Mouse (Mus musculus) hindbrain, embryonic 11.5 days (tissue): ENCODE data around the gene Gm42878. TPM values are rescaled to one million over a fixed set of nuclear protein-coding genes. Genes with fewer than 3 reads are reported as not detected.

Experiments used
- ATAC-seq: fragments of 200-750 bp; cut with Nextera tagmentation; 2 replicates; pipeline ENCODE4 v1.8.0; 2017; ENCODE audit warnings: mild to moderate bottlenecking, moderate TSS enrichment, moderate library complexity; ENCODE audit not compliant: low FRiP score
- DNase-seq: peaks from one replicate; pipeline ENCODE4 v3.0.0-alpha.2; 2015; ENCODE audit warnings: low spot score
- H3K27ac ChIP-seq: fragments of 300-500 bp; sonication (generic); 2 replicates; pipeline ENCODE4 v1.5.1; 2014; ENCODE audit warnings: mild to moderate bottlenecking, low read depth, low read length
- H3K27me3 ChIP-seq: fragments of 300-500 bp; sonication (generic); 2 replicates; pipeline ENCODE4 v1.6.1; 2014; ENCODE audit warnings: mild to moderate bottlenecking, low read length, moderate library complexity, mixed read lengths; ENCODE audit not compliant: control insufficient read depth, insufficient read depth
- H3K36me3 ChIP-seq: fragments of 300-500 bp; sonication (generic); 2 replicates; pipeline ENCODE4 v1.6.1; 2014; ENCODE audit warnings: mild to moderate bottlenecking, low read length, moderate library complexity, mixed read lengths; ENCODE audit not compliant: control insufficient read depth, insufficient read depth
- H3K4me1 ChIP-seq: fragments of 300-500 bp; sonication (generic); replicated peaks from 2 replicates; pipeline ENCODE4 v1.6.1; 2014; ENCODE audit warnings: low read length, mixed read lengths; ENCODE audit not compliant: control insufficient read depth, insufficient read depth
- H3K4me2 ChIP-seq: fragments of 300-500 bp; sonication (generic); replicated peaks from 2 replicates; pipeline ENCODE4 v1.6.1; 2014; ENCODE audit warnings: mild to moderate bottlenecking, low read depth, low read length
- H3K4me3 ChIP-seq: fragments of 300-500 bp; sonication (generic); 2 replicates; pipeline ENCODE4 v1.5.1; 2014; ENCODE audit warnings: low read depth, low read length
- H3K9ac ChIP-seq: fragments of 300-500 bp; sonication (generic); 2 replicates; pipeline ENCODE4 v1.6.1; 2014; ENCODE audit warnings: low read depth, low read length
- H3K9me3 ChIP-seq: fragments of 300-500 bp; sonication (generic); 2 replicates; pipeline ENCODE4 v1.6.1; 2016; ENCODE audit warnings: low read length; ENCODE audit not compliant: control insufficient read depth
- WGBS: fragments of 180-500 bp; shearing (Covaris S2); extraction: QIAGEN DNeasy Blood & Tissue Kit; methylation state at CpG from one replicate; pipeline ENCODE4 v1.1.7; 2014; 5-methylcytosine and 5-hydroxymethylcytosine counted together
- polyA plus RNA-seq: library from polyadenylated mRNA; unstranded; fragments of >200 nt; fragmentation: Nextera tagmentation; extraction: Ambion mirVana; gene quantifications from 2 replicates; pipeline ENCODE4 v1.2.1, GENCODE M21; 2014

Gene Gm42878
- polyA plus RNA-seq = not detected in 2 replicates

GRCm38 (mm10) chr5:121544910-121545792 is at the start of gene Gm42878, which contains the start of gene Adam1a:
Gene Gm42878, minus strand, starts transcription at chr5:121545482.
Gene Adam1a, minus strand, starts transcription at chr5:121545482.
- H3K27me3 ChIP-seq = no peaks in the 10 kb centered on the region
- 1% methylated on average over 45 of the region's 97 CpGs for WGBS
- peak within 1 kb of the TSS; percentile 100 for H3K4me3 ChIP-seq
- H3K4me2 ChIP-seq = peak within 1 kb of the TSS; percentile 83
- DNase-seq (peak; percentile 66), ATAC-seq (peak; percentile 33)
- no peaks in the 10 kb centered on the region for H3K36me3 ChIP-seq
- H3K27ac ChIP-seq = peak within 1 kb of the TSS; percentile 96
- no peaks in the 10 kb centered on the region for H3K9me3 ChIP-seq
- H3K4me1 ChIP-seq = peaks cover 4% of the 10 kb centered on the region; the same call in 1 of the 2 replicates
- peak within 1 kb of the TSS; percentile 90 for H3K9ac ChIP-seq

GRCm38 (mm10) chr5:121594714-121595313 is 49.5 kb upstream of the Gm42878 start:
- Histone ChIP-seq H3K4me2 (no peak overlapping the region; the same call in 1 of the 2 replicates), H3K9me3 (no peaks in the 10 kb centered on the region), H3K36me3 (no peaks in the 10 kb centered on the region), H3K27ac (no peak overlapping the region), H3K4me3 (no peak overlapping the region), H3K27me3 (no peaks in the 10 kb centered on the region), H3K9ac (no peak overlapping the region), H3K4me1 (no peaks in the 10 kb centered on the region)
- ATAC-seq (no peak), DNase-seq (no peak)
- WGBS = 85% methylated on average over 6 of the region's 6 CpGs

- H3K27me3 ChIP-seq = no peaks in the 10 kb centered on the region
- DNase-seq (peak; percentile 87), ATAC-seq (peak; percentile 83)
- H3K9me3 ChIP-seq = no peaks in the 10 kb centered on the region
- no peaks in the 10 kb centered on the region for H3K36me3 ChIP-seq
- peak within 1 kb of the TSS; percentile 99 for H3K4me2 ChIP-seq
- WGBS = 5% methylated on average over 46 of the region's 47 CpGs
- H3K4me3 ChIP-seq = peak within 1 kb of the TSS; percentile 70
- H3K27ac ChIP-seq = peak within 1 kb of the TSS; percentile 58; the same call in 1 of the 2 replicates
- peak within 1 kb of the TSS; percentile 75 for H3K9ac ChIP-seq
- no peaks in the 10 kb centered on the region for H3K4me1 ChIP-seq
These were observed 48.4 kb upstream of the Gm42878 start, which contains the start of gene Aldh2 for GRCm38 (mm10) chr5:121593451-121594401. Gene Aldh2, minus strand, starts transcription at chr5:121593824.

GRCm38 (mm10) chr5:121592816-121593407 is 47.6 kb upstream of the Gm42878 start:
- no peak overlapping the region for H3K27ac ChIP-seq
- WGBS = 6% methylated on average over 27 of the region's 33 CpGs
- peak overlapping the region; percentile 99 for H3K4me2 ChIP-seq
- peak overlapping the region; percentile 75 for H3K9ac ChIP-seq
- peak overlapping the region; percentile 70 for H3K4me3 ChIP-seq
- H3K36me3 ChIP-seq = no peaks in the 10 kb centered on the region
- no peak for DNase-seq
- ATAC-seq = peak; percentile 43
- no peaks in the 10 kb centered on the region for H3K9me3 ChIP-seq
- H3K4me1 ChIP-seq = no peaks in the 10 kb centered on the region
- no peaks in the 10 kb centered on the region for H3K27me3 ChIP-seq

- Histone ChIP-seq H3K4me3 (peak overlapping the region; percentile 70; the same call in 1 of the 2 replicates), H3K36me3 (no peaks in the 10 kb centered on the region), H3K9me3 (no peaks in the 10 kb centered on the region), H3K4me1 (no peaks in the 10 kb centered on the region), H3K4me2 (peak overlapping the region; percentile 99; the same call in 1 of the 2 replicates), H3K27ac (no peak overlapping the region), H3K9ac (no peak overlapping the region), H3K27me3 (no peaks in the 10 kb centered on the region)
- ATAC-seq (no peak), DNase-seq (no peak)
- 62% methylated on average over 11 of the region's 11 CpGs for WGBS
These were observed 47.0 kb upstream of the Gm42878 start for GRCm38 (mm10) chr5:121592064-121592815.

GRCm38 (mm10) chr5:121591417-121592063 is 46.3 kb upstream of the Gm42878 start:
- H3K27me3 ChIP-seq = no peaks in the 10 kb centered on the region
- H3K4me3 ChIP-seq = no peak overlapping the region
- H3K9me3 ChIP-seq = no peaks in the 10 kb centered on the region
- ATAC-seq (no peak), DNase-seq (no peak)
- H3K4me2 ChIP-seq = no peak overlapping the region
- no peaks in the 10 kb centered on the region for H3K4me1 ChIP-seq
- WGBS = 86% methylated on average over 11 of the region's 11 CpGs
- H3K36me3 ChIP-seq = no peaks in the 10 kb centered on the region
- no peak overlapping the region for H3K9ac ChIP-seq
- no peak overlapping the region for H3K27ac ChIP-seq

GRCm38 (mm10) chr5:121589928-121590327 is 44.6 kb upstream of the Gm42878 start:
- no peaks in the 10 kb centered on the region for H3K4me1 ChIP-seq
- H3K27me3 ChIP-seq = no peaks in the 10 kb centered on the region
- no peaks in the 10 kb centered on the region for H3K9me3 ChIP-seq
- no peak for ATAC-seq
- no peak for DNase-seq
- H3K9ac ChIP-seq = no peak overlapping the region
- H3K36me3 ChIP-seq = no peaks in the 10 kb centered on the region
- no peak overlapping the region for H3K4me2 ChIP-seq
- no peak overlapping the region for H3K4me3 ChIP-seq
- WGBS = 81% methylated on average over 6 of the region's 6 CpGs
- H3K27ac ChIP-seq = no peak overlapping the region
